Mouse (Mus musculus) hindbrain, embryonic 13.5 days (tissue): ENCODE results near the gene Mbd3l1. TPM values are rescaled to one million over a fixed set of nuclear protein-coding genes. Genes with fewer than 3 reads are reported as not detected.
A peak's percentile ranks its signal among the peaks of the same experiment; 100 is the strongest.

Experiments
- ATAC-seq: fragments of 200-750 bp; cut with Nextera tagmentation; 2 replicates; pipeline ENCODE4 v1.8.0; 2017; ENCODE audit warnings: moderate TSS enrichment; ENCODE audit not compliant: low FRiP score
- H3K27ac ChIP-seq: fragments of 300-500 bp; sonication (generic); 2 replicates; pipeline ENCODE4 v1.5.1; 2015; ENCODE audit warnings: inconsistent platforms, mild to moderate bottlenecking, moderate library complexity
- H3K27me3 ChIP-seq: fragments of 300-500 bp; sonication (generic); 2 replicates; pipeline ENCODE4 v1.6.1; 2015; ENCODE audit warnings: mild to moderate bottlenecking, inconsistent platforms
- H3K36me3 ChIP-seq: fragments of 300-500 bp; sonication (generic); 2 replicates; pipeline ENCODE4 v1.6.1; 2015; ENCODE audit warnings: mild to moderate bottlenecking, inconsistent platforms
- H3K4me1 ChIP-seq: fragments of 300-500 bp; sonication (generic); replicated peaks from 2 replicates; pipeline ENCODE4 v1.6.1; 2015; ENCODE audit warnings: inconsistent platforms
- H3K4me2 ChIP-seq: fragments of 300-500 bp; sonication (generic); 2 replicates; pipeline ENCODE4 v1.6.1; 2015; ENCODE audit warnings: inconsistent platforms, mild to moderate bottlenecking, moderate library complexity
- H3K4me3 ChIP-seq: fragments of 300-500 bp; sonication (generic); 2 replicates; pipeline ENCODE4 v1.5.1; 2015; ENCODE audit warnings: mild to moderate bottlenecking, inconsistent platforms
- H3K9ac ChIP-seq: fragments of 300-500 bp; sonication (generic); 2 replicates; pipeline ENCODE4 v1.6.1; 2015; ENCODE audit warnings: mild to moderate bottlenecking, inconsistent platforms
- H3K9me3 ChIP-seq: fragments of 300-500 bp; sonication (generic); 2 replicates; pipeline ENCODE4 v1.6.1; 2016; ENCODE audit warnings: inconsistent platforms
- WGBS: fragments of 180-500 bp; shearing (Covaris S2); methylation state at CpG from one replicate; pipeline ENCODE4 v1.1.7; 2015; 5-methylcytosine and 5-hydroxymethylcytosine counted together
- microRNA-seq: library from miRNA; unstranded; fragments of <30 nt; microRNA quantifications from one replicate; pipeline ENCODE4, GENCODE M21; 2016
- polyA plus RNA-seq: library from polyadenylated mRNA; unstranded; fragments of >200 nt; fragmentation: Nextera tagmentation; extraction: Ambion mirVana; gene quantifications from 2 replicates; pipeline ENCODE4 v1.2.1, GENCODE M21; 2015

The Mbd3l1 gene
- not detected in 2 replicates for polyA plus RNA-seq

DNA sequence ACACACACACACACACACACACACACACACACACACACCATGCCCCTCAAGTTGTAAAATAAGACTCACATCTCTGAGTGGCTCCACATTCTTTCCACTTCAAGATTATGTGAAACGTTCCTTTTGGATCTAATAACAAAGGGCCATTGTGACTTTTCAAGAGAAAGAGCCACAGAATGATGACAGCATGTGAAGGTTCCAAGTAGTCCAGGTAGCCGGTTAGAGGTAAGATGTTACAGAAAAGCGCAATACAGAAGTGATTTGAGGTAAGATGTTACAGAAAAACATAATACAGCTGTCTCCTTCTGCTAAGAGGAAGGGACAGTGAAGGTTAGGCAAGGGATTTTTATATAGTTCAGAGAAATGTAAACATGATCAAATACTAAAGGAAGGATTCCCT, at the start of gene Mbd3l1, which contains the start of gene Zfp558:
Mbd3l1 (plus strand) TSS at position 192 of the 400 bp plus-strand sequence.
Zfp558 (minus strand) TSS at position 101 of the 400 bp plus-strand sequence.
- Histone ChIP-seq H3K27ac (no peak within 1 kb of the TSS), H3K36me3 (no peaks in the 10 kb centered on the region), H3K9ac (no peak within 1 kb of the TSS), H3K9me3 (no peaks in the 10 kb centered on the region), H3K27me3 (peaks cover 6% of the 10 kb centered on the region; the same call in 1 of the 2 replicates), H3K4me1 (0 out of 2 replicates have a peak, but pooled peaks cover 4% of the 10 kb centered on the region), H3K4me3 (no peak within 1 kb of the TSS), H3K4me2 (no peak within 1 kb of the TSS)
- WGBS: 81% methylated on average over 3 of the region's 3 CpGs
- ATAC-seq: no peak

- Histone ChIP-seq H3K27ac (no peak within 1 kb of the TSS), H3K9me3 (no peaks in the 10 kb centered on the region), H3K9ac (no peak within 1 kb of the TSS), H3K4me2 (no peak within 1 kb of the TSS), H3K27me3 (no peaks in the 10 kb centered on the region), H3K4me1 (no peaks in the 10 kb centered on the region), H3K4me3 (no peak within 1 kb of the TSS), H3K36me3 (no peaks in the 10 kb centered on the region)
- ATAC-seq: no peak
These were observed 47.8 kb upstream of the Mbd3l1 start, which contains the start of gene Mbd3l2 for GRCm38 (mm10) chr9:18430354-18430753. Gene Mbd3l2 (plus strand): TSS chr9:18430654.

DNA sequence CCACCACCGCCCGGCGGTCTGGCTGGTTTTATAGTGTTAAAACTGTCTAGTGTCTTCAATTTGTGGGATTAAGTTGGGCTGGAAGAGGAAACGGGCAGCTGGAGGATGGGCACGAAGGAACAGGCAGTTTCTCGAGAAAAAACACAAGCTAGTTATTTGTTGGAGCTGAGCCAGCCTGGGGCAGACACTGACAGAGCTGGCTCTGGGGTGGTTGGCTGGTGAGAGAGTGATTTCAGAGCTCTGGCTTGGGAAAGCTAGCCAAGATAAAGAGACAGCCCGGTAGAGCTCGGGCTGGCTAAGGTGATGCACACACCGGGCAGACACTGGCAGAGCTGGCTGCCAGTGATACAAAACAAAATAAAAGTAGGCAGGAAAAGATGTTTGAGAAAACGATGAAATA, 46.5 kb upstream of the Mbd3l1 start:
- WGBS: 85% methylated on average over 10 of the region's 10 CpGs
- Histone ChIP-seq H3K27ac (no peak overlapping the region), H3K4me1 (no peaks in the 10 kb centered on the region), H3K27me3 (no peaks in the 10 kb centered on the region), H3K36me3 (no peaks in the 10 kb centered on the region), H3K4me2 (no peak overlapping the region), H3K9ac (no peak overlapping the region), H3K9me3 (no peaks in the 10 kb centered on the region), H3K4me3 (no peak overlapping the region)
- no peak for ATAC-seq

- no peaks in the 10 kb centered on the region for H3K27me3 ChIP-seq
- ATAC-seq: no peak
- no peak overlapping the region for H3K9ac ChIP-seq
- no peaks in the 10 kb centered on the region for H3K4me1 ChIP-seq
- H3K36me3 ChIP-seq: peaks cover 67% of the 10 kb centered on the region
- H3K9me3 ChIP-seq: no peaks in the 10 kb centered on the region
- no peak overlapping the region for H3K4me3 ChIP-seq
- no peak overlapping the region for H3K27ac ChIP-seq
- 88% methylated on average over 4 of the region's 4 CpGs for WGBS
- H3K4me2 ChIP-seq: no peak overlapping the region
These were observed 21.6 kb upstream of the Mbd3l1 start for GRCm38 (mm10) chr9:18456520-18456919.

DNA sequence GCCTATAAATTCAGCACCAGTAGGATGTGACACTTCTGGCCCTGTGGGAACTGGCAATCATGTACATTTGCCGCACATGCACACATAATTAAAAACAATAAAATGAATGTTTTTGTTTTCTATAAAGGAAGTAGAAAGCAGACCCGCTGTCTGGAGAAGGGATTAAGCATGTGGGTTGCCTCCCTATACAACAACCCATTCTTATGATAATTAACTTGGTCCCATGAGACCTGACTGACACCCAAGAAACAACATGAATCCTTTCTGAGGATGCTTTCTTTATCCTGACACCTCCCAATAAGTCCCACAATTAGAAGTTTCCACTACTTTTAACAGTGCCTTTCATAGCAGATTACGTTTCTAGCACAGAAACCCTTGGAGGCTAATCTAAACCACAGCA, 10.8 kb upstream of the Mbd3l1 start:
- Histone ChIP-seq H3K36me3 (peaks cover 76% of the 10 kb centered on the region), H3K4me1 (peaks cover 15% of the 10 kb centered on the region), H3K4me3 (no peak overlapping the region), H3K27ac (no peak overlapping the region), H3K27me3 (no peaks in the 10 kb centered on the region), H3K9ac (no peak overlapping the region), H3K9me3 (peaks cover 4% of the 10 kb centered on the region; the same call in 1 of the 2 replicates), H3K4me2 (no peak overlapping the region)
- ATAC-seq: no peak
- 44% methylated on average over 3 of the region's 3 CpGs for WGBS

DNA sequence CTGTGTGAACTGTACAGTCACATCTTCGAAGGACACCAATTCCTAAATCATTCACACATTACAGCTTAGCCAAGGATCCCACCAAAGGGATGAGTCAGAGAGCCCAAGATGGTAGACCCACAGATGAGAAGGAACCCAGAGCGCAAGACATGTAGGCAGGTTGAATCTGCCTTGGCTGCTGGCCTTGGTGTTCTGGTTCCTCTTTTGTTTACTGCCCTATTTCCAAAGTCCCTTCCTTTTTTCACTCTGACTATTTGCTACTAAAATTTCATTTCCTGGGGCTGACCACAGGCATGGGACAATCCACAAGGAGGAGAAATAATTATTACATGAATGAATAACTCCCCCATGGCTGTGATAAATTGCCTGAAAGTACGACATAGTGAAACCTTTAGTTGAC, 10.2 kb upstream of the Mbd3l1 start:
- no peak overlapping the region for H3K9ac ChIP-seq
- no peaks in the 10 kb centered on the region for H3K27me3 ChIP-seq
- no peak overlapping the region for H3K4me3 ChIP-seq
- ATAC-seq: no peak
- H3K9me3 ChIP-seq: peaks cover 4% of the 10 kb centered on the region; the same call in 1 of the 2 replicates
- H3K27ac ChIP-seq: no peak overlapping the region
- WGBS: 92% methylated on average over 3 of the region's 3 CpGs
- no peak overlapping the region for H3K4me2 ChIP-seq
- peaks cover 19% of the 10 kb centered on the region for H3K4me1 ChIP-seq
- peaks cover 70% of the 10 kb centered on the region for H3K36me3 ChIP-seq

GRCm38 (mm10) chr9:18473324-18474128, 4.6 kb upstream of the Mbd3l1 start:
- H3K4me2 ChIP-seq: peak overlapping the region; percentile 64
- peak overlapping the region; percentile 83 for H3K9ac ChIP-seq
- peaks cover 18% of the 10 kb centered on the region for H3K36me3 ChIP-seq
- peak overlapping the region; percentile 68 for H3K4me3 ChIP-seq
- H3K4me1 ChIP-seq: peaks cover 18% of the 10 kb centered on the region
- H3K9me3 ChIP-seq: no peaks in the 10 kb centered on the region
- peak; percentile 98 for ATAC-seq
- peak overlapping the region; percentile 96 for H3K27ac ChIP-seq
- 5% methylated on average over 39 of the region's 39 CpGs for whole genome bisulfite sequencing
- H3K27me3 ChIP-seq: peaks cover 6% of the 10 kb centered on the region; the same call in 1 of the 2 replicates

GRCm38 (mm10) chr9:18508098-18508497, 29.9 kb downstream of the Mbd3l1 start:
- no peak overlapping the region for H3K4me3 ChIP-seq

More at GRCm38 (mm10) chr9:18508098-18508497, 29.9 kb downstream of the Mbd3l1 start:
- H3K4me1 ChIP-seq: no peaks in the 10 kb centered on the region
- no peak overlapping the region for H3K27ac ChIP-seq
- 66% methylated on average over 2 of the region's 2 CpGs for WGBS
- ATAC-seq: no peak
- no peaks in the 10 kb centered on the region for H3K27me3 ChIP-seq
- H3K4me2 ChIP-seq: no peak overlapping the region
- no peak overlapping the region for H3K9ac ChIP-seq
- H3K36me3 ChIP-seq: no peaks in the 10 kb centered on the region
- no peaks in the 10 kb centered on the region for H3K9me3 ChIP-seq

Small RNA genes within 50 kb of the gene (microRNA-seq; reads per million reads assigned to microRNA genes)
- not detected for gene Gm22854

Other genes starting within 250 kb of the Mbd3l1 start
- 138 and 147 TPM in 2 replicates for gene Chordc1, start 186.2 kb upstream of the Mbd3l1 start, polyA plus RNA-seq
- gene Naalad2, start 75.4 kb upstream of the Mbd3l1 start, polyA plus RNA-seq: 2.0 and 2.5 TPM in 2 replicates
- not detected in 2 replicates for gene Ubtfl1, start 73.9 kb upstream of the Mbd3l1 start, polyA plus RNA-seq
- 0.08 TPM in 1 of 2 replicates, not detected in the other for gene Mbd3l2, start 47.7 kb upstream of the Mbd3l1 start, polyA plus RNA-seq
- 39.3 and 42.1 TPM in 2 replicates for gene Zfp558, start 91 bp upstream of the Mbd3l1 start, polyA plus RNA-seq
- not detected in 2 replicates for gene Muc16, start 196.2 kb downstream of the Mbd3l1 start, polyA plus RNA-seq